Mouse (Mus musculus): Measurements from ENCODE around the gene Hnf1a. TPM values are rescaled to one million over a fixed set of nuclear protein-coding genes. Genes with fewer than 3 reads are reported as not detected.

Gene Hnf1a
- polyA plus RNA-seq, 1 experiment from 2014 or later, result not detected

- H3K4me3 ChIP-seq, result no peak overlapping the region
- no peak for DNase-seq (ENCODE audit: extremely low spot score, low spot score)
- H3K4me1 ChIP-seq, result 0 out of 2 replicates have a peak, but pooled peaks cover 7% of the 10 kb centered on the region
- H3K27me3 ChIP-seq (ENCODE audit: poor library complexity, severe bottlenecking), result no peaks in the 10 kb centered on the region
- H3K9me3 ChIP-seq, result no peaks in the 10 kb centered on the region
- no peaks in the 10 kb centered on the region for H3K36me3 ChIP-seq (replicated peaks)
- H3K27ac ChIP-seq, result no peak overlapping the region
- WGBS, result 81% methylated on average over 13 of the region's 13 CpGs
Observed at GRCm38 (mm10) chr5:115003224-115003873, 32.5 kb upstream of the Hnf1a start.

GRCm38 (mm10) chr5:115002781-115003180 lies 31.9 kb upstream of the Hnf1a start:
- no peak for DNase-seq (ENCODE audit: extremely low spot score, low spot score)

GRCm38 (mm10) chr5:115001464-115001863 lies 30.6 kb upstream of the Hnf1a start:
- WGBS, result 80% methylated on average over 8 of the region's 8 CpGs
- Histone ChIP-seq H3K36me3 (replicated peaks) (no peaks in the 10 kb centered on the region), H3K27me3 (ENCODE audit: poor library complexity, severe bottlenecking) (no peaks in the 10 kb centered on the region), H3K4me1 (0 out of 2 replicates have a peak, but pooled peaks cover 7% of the 10 kb centered on the region), H3K4me3 (no peak overlapping the region), H3K27ac (no peak overlapping the region), H3K9me3 (no peaks in the 10 kb centered on the region)
- DNase-seq (ENCODE audit: extremely low spot score, low spot score), result no peak

More at GRCm38 (mm10) chr5:115002781-115003180, 31.9 kb upstream of the Hnf1a start:
- H3K27me3 ChIP-seq (ENCODE audit: poor library complexity, severe bottlenecking), result no peaks in the 10 kb centered on the region
- H3K4me3 ChIP-seq, result no peak overlapping the region
- 81% methylated on average over 6 of the region's 6 CpGs for WGBS
- H3K4me1 ChIP-seq, result 0 out of 2 replicates have a peak, but pooled peaks cover 7% of the 10 kb centered on the region
- H3K27ac ChIP-seq, result no peak overlapping the region
- no peaks in the 10 kb centered on the region for H3K36me3 ChIP-seq (replicated peaks)
- no peaks in the 10 kb centered on the region for H3K9me3 ChIP-seq

- Histone ChIP-seq H3K36me3 (replicated peaks) (no peaks in the 10 kb centered on the region), H3K9me3 (no peaks in the 10 kb centered on the region), H3K4me1 (0 out of 2 replicates have a peak, but pooled peaks cover 7% of the 10 kb centered on the region), H3K27me3 (ENCODE audit: poor library complexity, severe bottlenecking) (no peaks in the 10 kb centered on the region), H3K27ac (no peak overlapping the region), H3K4me3 (no peak overlapping the region)
- 76% methylated on average over 2 of the region's 2 CpGs for WGBS
- DNase-seq (ENCODE audit: extremely low spot score, low spot score), result no peak
Observed at GRCm38 (mm10) chr5:115000503-115000902, 29.6 kb upstream of the Hnf1a start.

GRCm38 (mm10) chr5:114997327-114997726 lies 26.4 kb upstream of the Hnf1a start:
- Histone ChIP-seq H3K9me3 (no peaks in the 10 kb centered on the region), H3K27me3 (ENCODE audit: poor library complexity, severe bottlenecking) (no peaks in the 10 kb centered on the region), H3K4me1 (0 out of 2 replicates have a peak, but pooled peaks cover 2% of the 10 kb centered on the region), H3K4me3 (no peak overlapping the region), H3K27ac (no peak overlapping the region), H3K36me3 (replicated peaks) (no peaks in the 10 kb centered on the region)
- no peak for DNase-seq (ENCODE audit: extremely low spot score, low spot score)
- 79% methylated on average over 6 of the region's 6 CpGs for WGBS

GRCm38 (mm10) chr5:114996447-114996846 lies 25.6 kb upstream of the Hnf1a start:
- Histone ChIP-seq H3K27ac (no peak overlapping the region), H3K9me3 (no peaks in the 10 kb centered on the region), H3K4me1 (0 out of 2 replicates have a peak, but pooled peaks cover 5% of the 10 kb centered on the region), H3K36me3 (replicated peaks) (no peaks in the 10 kb centered on the region), H3K27me3 (ENCODE audit: poor library complexity, severe bottlenecking) (no peaks in the 10 kb centered on the region), H3K4me3 (no peak overlapping the region)
- 88% methylated on average over 16 of the region's 16 CpGs for WGBS
- no peak for DNase-seq (ENCODE audit: extremely low spot score, low spot score)

- DNase-seq (ENCODE audit: extremely low spot score, low spot score), result no peak
- Histone ChIP-seq H3K36me3 (replicated peaks) (no peaks in the 10 kb centered on the region), H3K4me3 (no peak overlapping the region), H3K9me3 (no peaks in the 10 kb centered on the region), H3K4me1 (peaks cover 5% of the 10 kb centered on the region), H3K27ac (no peak overlapping the region), H3K27me3 (ENCODE audit: poor library complexity, severe bottlenecking) (peaks cover 2% of the 10 kb centered on the region; the same call in 1 of the 2 replicates)
Observed at GRCm38 (mm10) chr5:114985074-114985473, 14.2 kb upstream of the Hnf1a start.

GRCm38 (mm10) chr5:114982001-114982400 lies 11.1 kb upstream of the Hnf1a start:
- no peak overlapping the region for H3K27ac ChIP-seq
- peaks cover 3% of the 10 kb centered on the region; the same call in 1 of the 2 replicates for H3K27me3 ChIP-seq (ENCODE audit: poor library complexity, severe bottlenecking)
- no peaks in the 10 kb centered on the region for H3K36me3 ChIP-seq (replicated peaks)
- no peak for DNase-seq (ENCODE audit: extremely low spot score, low spot score)
- no peaks in the 10 kb centered on the region for H3K9me3 ChIP-seq
- H3K4me3 ChIP-seq, result no peak overlapping the region
- WGBS, result 57% methylated on average over 15 of the region's 15 CpGs
- peaks cover 18% of the 10 kb centered on the region for H3K4me1 ChIP-seq

GRCm38 (mm10) chr5:114980122-114980748 lies 9.3 kb upstream of the Hnf1a start:
- H3K4me3 ChIP-seq, result peak overlapping the region; percentile 54
- DNase-seq (ENCODE audit: extremely low spot score, low spot score), result peak; percentile 30
- 18% methylated on average over 16 of the region's 16 CpGs for WGBS
- no peaks in the 10 kb centered on the region for H3K9me3 ChIP-seq
- H3K27me3 ChIP-seq (ENCODE audit: poor library complexity, severe bottlenecking), result peaks cover 3% of the 10 kb centered on the region; the same call in 1 of the 2 replicates
- peak overlapping the region; percentile 71 for H3K27ac ChIP-seq
- H3K4me1 ChIP-seq, result peaks cover 18% of the 10 kb centered on the region
- H3K36me3 ChIP-seq (replicated peaks), result no peaks in the 10 kb centered on the region

GRCm38 (mm10) chr5:114979250-114980121 lies 8.6 kb upstream of the Hnf1a start:
- H3K27ac ChIP-seq, result peak overlapping the region; percentile 71
- peak; percentile 78 for DNase-seq (ENCODE audit: extremely low spot score, low spot score)
- H3K4me1 ChIP-seq, result peaks cover 18% of the 10 kb centered on the region
- peaks cover 3% of the 10 kb centered on the region; the same call in 1 of the 2 replicates for H3K27me3 ChIP-seq (ENCODE audit: poor library complexity, severe bottlenecking)
- H3K9me3 ChIP-seq, result no peaks in the 10 kb centered on the region
- H3K36me3 ChIP-seq (replicated peaks), result no peaks in the 10 kb centered on the region
- 7% methylated on average over 32 of the region's 32 CpGs for WGBS
- H3K4me3 ChIP-seq, result peak overlapping the region; percentile 54

- DNase-seq (ENCODE audit: extremely low spot score, low spot score), result peak; percentile 42
- peaks cover 18% of the 10 kb centered on the region for H3K4me1 ChIP-seq
- H3K9me3 ChIP-seq, result no peaks in the 10 kb centered on the region
- peaks cover 3% of the 10 kb centered on the region; the same call in 1 of the 2 replicates for H3K27me3 ChIP-seq (ENCODE audit: poor library complexity, severe bottlenecking)
- H3K36me3 ChIP-seq (replicated peaks), result no peaks in the 10 kb centered on the region
- peak overlapping the region; percentile 71 for H3K27ac ChIP-seq
- 1% methylated on average over 6 of the region's 6 CpGs for WGBS
- H3K4me3 ChIP-seq, result peak overlapping the region; percentile 54
Observed at GRCm38 (mm10) chr5:114978888-114979249, 8.0 kb upstream of the Hnf1a start.

GRCm38 (mm10) chr5:114978473-114978872 lies 7.6 kb upstream of the Hnf1a start:
- Histone ChIP-seq H3K27ac (no peak overlapping the region), H3K9me3 (no peaks in the 10 kb centered on the region), H3K4me1 (peaks cover 18% of the 10 kb centered on the region), H3K36me3 (replicated peaks) (no peaks in the 10 kb centered on the region), H3K27me3 (ENCODE audit: poor library complexity, severe bottlenecking) (peaks cover 3% of the 10 kb centered on the region; the same call in 1 of the 2 replicates), H3K4me3 (no peak overlapping the region)
- 76% methylated on average over 11 of the region's 11 CpGs for WGBS
- no peak for DNase-seq (ENCODE audit: extremely low spot score, low spot score)
